Mouse (Mus musculus) olfactory bulb, adult 2 months (tissue): ENCODE measurements around the gene Btg4. TPM values are rescaled to one million over a fixed set of nuclear protein-coding genes. Genes with fewer than 3 reads are reported as not detected.

Source experiments
- H3K27ac ChIP-seq: fragments of 200-500 bp; 2 replicates; pipeline ENCODE4 v1.5.1; 2012; ENCODE audit warnings: low read depth, low read length; ENCODE audit not compliant: insufficient read depth
- H3K4me1 ChIP-seq: fragments of 200-500 bp; 2 replicates; pipeline ENCODE4 v1.6.1; 2012; ENCODE audit warnings: low read length; ENCODE audit not compliant: control insufficient read depth, insufficient read depth
- H3K4me3 ChIP-seq: fragments of 200-500 bp; 2 replicates; pipeline ENCODE4 v1.5.1; 2012; ENCODE audit warnings: mild to moderate bottlenecking, low read depth, low read length, moderate library complexity; ENCODE audit not compliant: insufficient read depth
- CTCF ChIP-seq: fragments of 200-500 bp; IDR thresholded peaks from 2 replicates; pipeline ENCODE4 v1.5.1; 2012; ENCODE audit warnings: low read depth, mild to moderate bottlenecking, low read length, moderate library complexity; ENCODE audit not compliant: insufficient read depth
- POLR2A ChIP-seq: fragments of 200-500 bp; IDR thresholded peaks from 2 replicates; pipeline ENCODE4 v1.6.1; 2012; ENCODE audit warnings: mild to moderate bottlenecking, low read depth, low read length, moderate library complexity; ENCODE audit not compliant: insufficient read depth
- WGBS: fragments of 180-500 bp; shearing (Covaris S2); methylation state at CpG from one replicate; pipeline ENCODE4 v1.1.7; 2018; 5-methylcytosine and 5-hydroxymethylcytosine counted together
- polyA plus RNA-seq: library from polyadenylated mRNA; stranded (reverse); fragments of >200 nt; gene quantifications from 2 replicates; pipeline ENCODE4 v1.2.4, GENCODE M21; 2012; ENCODE audit warnings: low replicate concordance; ENCODE audit not compliant: missing spikeins, insufficient read depth, insufficient read length

The Btg4 gene
- polyA plus RNA-seq, 1 experiment = not detected

DNA sequence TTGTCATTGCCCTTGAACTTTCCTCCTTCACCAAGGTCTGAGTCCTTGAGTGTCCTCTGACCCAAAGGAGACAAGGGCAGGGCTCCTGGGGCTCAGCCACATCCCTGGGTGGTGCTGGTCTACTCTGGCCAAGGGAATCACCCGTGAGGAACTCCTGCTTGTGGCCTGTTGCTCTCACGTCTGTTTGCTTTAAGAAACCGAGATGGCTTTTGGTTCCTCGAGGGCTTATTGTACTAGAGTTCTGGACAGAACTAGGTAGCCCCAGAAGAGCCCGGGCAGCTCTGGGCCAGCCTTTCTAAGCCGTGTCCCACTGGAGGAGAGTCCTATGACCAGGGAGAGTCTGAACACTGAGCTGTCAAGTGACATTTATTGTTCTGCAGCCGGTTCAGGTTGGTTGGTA is 108.4 kb downstream of the Btg4 start:
- H3K4me1 ChIP-seq = peaks cover 13% of the 10 kb centered on the region
- no peak overlapping the region for H3K27ac ChIP-seq
- 91% methylated on average over 7 of the region's 7 CpGs for WGBS
- no peak overlapping the region for H3K4me3 ChIP-seq
- no peak for TF ChIP-seq CTCF
- TF ChIP-seq POLR2A = no peak

Other genes with a start within 250 kb of the Btg4 start
- not detected in 2 replicates for gene Ppp2r1b, start 215.6 kb upstream of the Btg4 start, polyA plus RNA-seq
- not detected in 2 replicates for gene Sik2, start 51.8 kb upstream of the Btg4 start, polyA plus RNA-seq
- gene Layn, start 16.2 kb downstream of the Btg4 start, polyA plus RNA-seq = not detected in 2 replicates
- gene 4833427G06Rik, start 41.2 kb downstream of the Btg4 start, polyA plus RNA-seq = not detected in 2 replicates
- gene Gm32742, start 104.6 kb downstream of the Btg4 start, polyA plus RNA-seq = not detected in 2 replicates
- gene Pou2af1, start 152.8 kb downstream of the Btg4 start, polyA plus RNA-seq = not detected in 2 replicates
- gene Colca2, start 217.7 kb downstream of the Btg4 start, polyA plus RNA-seq = not detected in 2 replicates